Mouse (Mus musculus): ENCODE data around the gene Pcyt2. TPM values are rescaled to one million over a fixed set of nuclear protein-coding genes. Genes with fewer than 3 reads are reported as not detected.

Gene Pcyt2
- polyA plus RNA-seq, 1 experiment from 2014 or later: 104 TPM

- peak overlapping the region; percentile 82 for H3K4me3 ChIP-seq (ENCODE audit: low read length)
- peak overlapping the region; percentile 77 for H3K4me2 ChIP-seq (ENCODE audit: low read depth, low read length)
- peak overlapping the region; percentile 82 for H3K9ac ChIP-seq (ENCODE audit: low read length)
- no peak for ATAC-seq (ENCODE audit: low read depth)
- H3K9me3 ChIP-seq (ENCODE audit: control insufficient read depth, low read length): no peaks in the 10 kb centered on the region
- WGBS: 26% methylated on average over 5 of the region's 5 CpGs
- peaks cover 19% of the 10 kb centered on the region for H3K4me1 ChIP-seq (replicated peaks; ENCODE audit: control insufficient read depth, insufficient read depth, low read length)
- H3K27ac ChIP-seq (ENCODE audit: low read length): 0 out of 2 replicates have a peak overlapping the region, but pooled peaks have one; percentile 38
- H3K36me3 ChIP-seq (ENCODE audit: control insufficient read depth, insufficient read depth, low read length): peaks cover 36% of the 10 kb centered on the region
- H3K27me3 ChIP-seq (ENCODE audit: control insufficient read depth, insufficient read depth, low read depth, low read length): no peaks in the 10 kb centered on the region
Observed at GRCm38 (mm10) chr11:120574278-120574600, 43.5 kb downstream of the Pcyt2 start.

- under 1% methylated on average over 23 of the region's 23 CpGs for WGBS
- Histone ChIP-seq H3K27ac (ENCODE audit: low read length) (peak overlapping the region; percentile 96), H3K4me2 (ENCODE audit: low read depth, low read length) (peak overlapping the region; percentile 77), H3K27me3 (ENCODE audit: control insufficient read depth, insufficient read depth, low read depth, low read length) (no peaks in the 10 kb centered on the region), H3K9me3 (ENCODE audit: control insufficient read depth, low read length) (no peaks in the 10 kb centered on the region), H3K4me1 (replicated peaks; ENCODE audit: control insufficient read depth, insufficient read depth, low read length) (peaks cover 18% of the 10 kb centered on the region), H3K4me3 (ENCODE audit: low read length) (peak overlapping the region; percentile 82), H3K36me3 (ENCODE audit: control insufficient read depth, insufficient read depth, low read length) (peaks cover 32% of the 10 kb centered on the region), H3K9ac (ENCODE audit: low read length) (peak overlapping the region; percentile 82)
- ATAC-seq (ENCODE audit: low read depth): peak; percentile 2; the same call in 1 of the 2 replicates
Observed at GRCm38 (mm10) chr11:120573585-120574277, 44.0 kb downstream of the Pcyt2 start.

- under 1% methylated on average over 93 of the region's 94 CpGs for WGBS
Observed at GRCm38 (mm10) chr11:120572752-120573584, 44.8 kb downstream of the Pcyt2 start, which contains the start of gene P4hb. P4hb (minus strand) TSS chr11:120573253.

GRCm38 (mm10) chr11:120572417-120572751 is 45.4 kb downstream of the Pcyt2 start:
- ATAC-seq (ENCODE audit: low read depth): peak; percentile 32
- WGBS: under 1% methylated on average over 23 of the region's 24 CpGs
- peak overlapping the region; percentile 83 for H3K27ac ChIP-seq (ENCODE audit: low read length)
- peak overlapping the region; percentile 91 for H3K4me2 ChIP-seq (ENCODE audit: low read depth, low read length)
- peaks cover 18% of the 10 kb centered on the region for H3K4me1 ChIP-seq (replicated peaks; ENCODE audit: control insufficient read depth, insufficient read depth, low read length)
- no peaks in the 10 kb centered on the region for H3K9me3 ChIP-seq (ENCODE audit: control insufficient read depth, low read length)
- peak overlapping the region; percentile 98 for H3K9ac ChIP-seq (ENCODE audit: low read length)
- H3K4me3 ChIP-seq (ENCODE audit: low read length): peak overlapping the region; percentile 82
- peaks cover 36% of the 10 kb centered on the region for H3K36me3 ChIP-seq (ENCODE audit: control insufficient read depth, insufficient read depth, low read length)
- no peaks in the 10 kb centered on the region for H3K27me3 ChIP-seq (ENCODE audit: control insufficient read depth, insufficient read depth, low read depth, low read length)

More at GRCm38 (mm10) chr11:120572752-120573584, 44.8 kb downstream of the Pcyt2 start, which contains the start of gene P4hb:
- peak; percentile 97 for ATAC-seq (ENCODE audit: low read depth)
- Histone ChIP-seq H3K9me3 (ENCODE audit: control insufficient read depth, low read length) (no peaks in the 10 kb centered on the region), H3K4me2 (ENCODE audit: low read depth, low read length) (peak within 1 kb of the TSS; percentile 91), H3K4me1 (replicated peaks; ENCODE audit: control insufficient read depth, insufficient read depth, low read length) (peaks cover 18% of the 10 kb centered on the region), H3K4me3 (ENCODE audit: low read length) (peak within 1 kb of the TSS; percentile 82), H3K27me3 (ENCODE audit: control insufficient read depth, insufficient read depth, low read depth, low read length) (no peaks in the 10 kb centered on the region), H3K27ac (ENCODE audit: low read length) (peak within 1 kb of the TSS; percentile 96), H3K36me3 (ENCODE audit: control insufficient read depth, insufficient read depth, low read length) (peaks cover 32% of the 10 kb centered on the region), H3K9ac (ENCODE audit: low read length) (peak within 1 kb of the TSS; percentile 98)

- Histone ChIP-seq H3K4me1 (replicated peaks; ENCODE audit: control insufficient read depth, insufficient read depth, low read length) (peaks cover 18% of the 10 kb centered on the region), H3K27ac (ENCODE audit: low read length) (peak overlapping the region; percentile 83), H3K9ac (ENCODE audit: low read length) (peak overlapping the region; percentile 98), H3K4me2 (ENCODE audit: low read depth, low read length) (peak overlapping the region; percentile 91), H3K27me3 (ENCODE audit: control insufficient read depth, insufficient read depth, low read depth, low read length) (no peaks in the 10 kb centered on the region), H3K36me3 (ENCODE audit: control insufficient read depth, insufficient read depth, low read length) (peaks cover 37% of the 10 kb centered on the region), H3K9me3 (ENCODE audit: control insufficient read depth, low read length) (no peaks in the 10 kb centered on the region), H3K4me3 (ENCODE audit: low read length) (peak overlapping the region; percentile 82)
- no peak for ATAC-seq (ENCODE audit: low read depth)
- WGBS: 5% methylated on average over 11 of the region's 11 CpGs
Observed at GRCm38 (mm10) chr11:120571754-120572416, 45.9 kb downstream of the Pcyt2 start.

GRCm38 (mm10) chr11:120571122-120571521 is 46.6 kb downstream of the Pcyt2 start:
- Histone ChIP-seq H3K4me1 (replicated peaks; ENCODE audit: control insufficient read depth, insufficient read depth, low read length) (peaks cover 18% of the 10 kb centered on the region), H3K4me3 (ENCODE audit: low read length) (peak overlapping the region; percentile 82), H3K4me2 (ENCODE audit: low read depth, low read length) (peak overlapping the region; percentile 91), H3K9ac (ENCODE audit: low read length) (peak overlapping the region; percentile 98), H3K9me3 (ENCODE audit: control insufficient read depth, low read length) (no peaks in the 10 kb centered on the region), H3K27me3 (ENCODE audit: control insufficient read depth, insufficient read depth, low read depth, low read length) (no peaks in the 10 kb centered on the region), H3K27ac (ENCODE audit: low read length) (no peak overlapping the region), H3K36me3 (ENCODE audit: control insufficient read depth, insufficient read depth, low read length) (peaks cover 41% of the 10 kb centered on the region)
- no peak for ATAC-seq (ENCODE audit: low read depth)
- WGBS: 59% methylated on average over 3 of the region's 3 CpGs

GRCm38 (mm10) chr11:120568324-120568723 is 49.4 kb downstream of the Pcyt2 start:
- H3K27me3 ChIP-seq (ENCODE audit: control insufficient read depth, insufficient read depth, low read depth, low read length): no peaks in the 10 kb centered on the region
- no peak overlapping the region for H3K4me2 ChIP-seq (ENCODE audit: low read depth, low read length)
- H3K4me1 ChIP-seq (replicated peaks; ENCODE audit: control insufficient read depth, insufficient read depth, low read length): peaks cover 12% of the 10 kb centered on the region
- H3K9me3 ChIP-seq (ENCODE audit: control insufficient read depth, low read length): no peaks in the 10 kb centered on the region
- H3K36me3 ChIP-seq (ENCODE audit: control insufficient read depth, insufficient read depth, low read length): peaks cover 65% of the 10 kb centered on the region
- 85% methylated on average over 6 of the region's 6 CpGs for WGBS
- no peak overlapping the region for H3K9ac ChIP-seq (ENCODE audit: low read length)
- no peak for ATAC-seq (ENCODE audit: low read depth)
- H3K27ac ChIP-seq (ENCODE audit: low read length): no peak overlapping the region
- H3K4me3 ChIP-seq (ENCODE audit: low read length): no peak overlapping the region

GRCm38 (mm10) chr11:120565114-120565513 is 52.6 kb downstream of the Pcyt2 start:
- 80% methylated on average over 9 of the region's 9 CpGs for WGBS
- Histone ChIP-seq H3K4me3 (ENCODE audit: low read length) (no peak overlapping the region), H3K9me3 (ENCODE audit: control insufficient read depth, low read length) (no peaks in the 10 kb centered on the region), H3K27me3 (ENCODE audit: control insufficient read depth, insufficient read depth, low read depth, low read length) (no peaks in the 10 kb centered on the region), H3K9ac (ENCODE audit: low read length) (no peak overlapping the region), H3K27ac (ENCODE audit: low read length) (no peak overlapping the region), H3K36me3 (ENCODE audit: control insufficient read depth, insufficient read depth, low read length) (peaks cover 84% of the 10 kb centered on the region), H3K4me1 (replicated peaks; ENCODE audit: control insufficient read depth, insufficient read depth, low read length) (no peaks in the 10 kb centered on the region), H3K4me2 (ENCODE audit: low read depth, low read length) (no peak overlapping the region)
- no peak for ATAC-seq (ENCODE audit: low read depth)

- WGBS: 92% methylated on average over 13 of the region's 13 CpGs
Observed at GRCm38 (mm10) chr11:120562949-120563348, 54.8 kb downstream of the Pcyt2 start.

More at GRCm38 (mm10) chr11:120562949-120563348, 54.8 kb downstream of the Pcyt2 start:
- Histone ChIP-seq H3K9ac (ENCODE audit: low read length) (no peak overlapping the region), H3K4me3 (ENCODE audit: low read length) (no peak overlapping the region), H3K9me3 (ENCODE audit: control insufficient read depth, low read length) (no peaks in the 10 kb centered on the region), H3K4me1 (replicated peaks; ENCODE audit: control insufficient read depth, insufficient read depth, low read length) (no peaks in the 10 kb centered on the region), H3K4me2 (ENCODE audit: low read depth, low read length) (no peak overlapping the region), H3K36me3 (ENCODE audit: control insufficient read depth, insufficient read depth, low read length) (peaks cover 81% of the 10 kb centered on the region), H3K27ac (ENCODE audit: low read length) (no peak overlapping the region), H3K27me3 (ENCODE audit: control insufficient read depth, insufficient read depth, low read depth, low read length) (no peaks in the 10 kb centered on the region)
- no peak for ATAC-seq (ENCODE audit: low read depth)

All from lung, embryonic 16.5 days (tissue).